Mouse (Mus musculus) frontal cortex, postnatal 10 days (tissue): Measurements from ENCODE around the gene Psd.

Experiments
- DNase-seq, 2 experiments: peaks; one replicate each; pipeline ENCODE4 v3.0.0; 2022; ENCODE audit warnings: low spot score in 2 of 2, mixed read lengths in 1 of 2

Gene Psd

DNA sequence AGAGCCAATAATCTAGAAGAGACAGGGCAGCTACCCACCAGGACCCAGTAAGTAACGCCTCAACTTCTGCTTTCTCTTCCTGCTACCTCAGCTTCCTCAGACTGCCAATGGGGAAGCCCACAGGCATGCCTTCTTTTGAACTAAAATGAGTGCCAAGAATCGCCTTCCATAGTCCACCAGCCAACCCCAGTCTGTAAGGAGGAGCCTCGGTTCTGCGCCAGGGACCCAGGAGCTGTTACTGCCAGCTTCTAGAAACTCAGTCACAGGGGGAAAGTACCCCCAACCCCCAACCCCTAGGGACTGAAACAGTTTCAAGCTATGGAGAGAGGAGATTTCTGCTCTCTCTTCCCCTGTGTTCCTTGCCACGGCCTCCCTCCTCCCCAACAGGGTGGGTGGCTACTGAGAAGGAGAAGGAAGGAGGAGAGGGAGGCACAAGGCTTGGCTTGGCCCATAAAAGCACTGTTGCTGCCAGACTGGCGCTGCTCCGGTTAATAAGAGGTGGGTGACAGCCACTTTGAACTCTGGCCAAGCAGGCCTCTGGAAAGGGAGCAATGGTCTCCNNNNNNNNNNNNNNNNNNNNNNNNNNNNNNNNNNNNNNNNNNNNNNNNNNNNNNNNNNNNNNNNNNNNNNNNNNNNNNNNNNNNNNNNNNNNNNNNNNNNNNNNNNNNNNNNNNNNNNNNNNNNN, 12.5 kb upstream of the Psd start:
- DNase-seq, result peak in 1 of 2 experiments; percentile 43

DNA sequence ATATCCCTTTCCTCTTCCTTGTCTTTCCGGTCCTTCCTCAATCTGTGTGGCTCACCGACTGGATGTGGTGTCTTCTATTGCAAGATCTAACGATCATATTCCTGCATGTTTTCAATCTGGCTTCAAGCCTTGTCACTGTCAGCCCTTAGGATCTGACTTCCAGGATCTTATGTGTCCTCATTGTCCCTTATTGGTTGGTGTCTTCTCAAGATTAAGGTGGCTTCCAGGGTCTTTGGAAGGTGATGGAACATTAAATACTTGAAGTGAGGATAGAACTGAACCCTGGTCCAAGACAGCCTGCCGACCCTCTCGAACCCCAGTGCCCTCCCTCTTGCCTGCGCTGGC, 12.0 kb upstream of the Psd start:
- no peak for DNase-seq

DNA sequence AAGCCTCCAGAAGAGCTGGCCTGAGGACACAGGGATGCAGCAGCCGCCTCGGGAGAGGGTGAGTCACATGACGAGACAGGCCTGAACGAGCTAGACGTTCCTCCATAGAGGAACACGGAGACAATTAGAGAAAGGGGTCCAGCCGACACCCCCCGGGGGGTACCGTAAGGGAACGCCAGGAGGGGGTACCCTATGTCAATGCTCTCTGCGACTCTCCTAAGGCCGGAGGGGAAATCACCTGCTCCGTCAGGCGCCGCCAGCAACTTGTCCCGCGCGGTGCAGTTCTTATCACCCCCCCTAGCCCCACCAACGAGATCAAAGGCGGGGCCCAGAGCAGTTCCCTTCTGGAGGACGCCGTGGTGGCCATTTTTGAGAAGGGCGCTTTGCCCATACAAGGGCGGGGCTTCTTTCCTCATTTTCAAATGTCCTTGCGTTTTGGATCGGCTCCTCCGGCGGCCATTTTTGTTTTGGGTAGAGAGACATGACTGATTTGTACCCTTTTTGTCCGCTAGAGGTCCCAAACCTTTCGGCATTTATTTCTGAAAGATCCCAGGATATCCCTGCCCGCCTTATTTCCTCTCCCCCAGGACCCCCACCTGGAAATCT, 11.5 kb upstream of the Psd start, which contains the start of gene Cuedc2:
TSS of gene Cuedc2 (minus strand) at position 372 of the 606 bp plus-strand sequence.
- DNase-seq, result peak; percentile 94 to 96

DNA sequence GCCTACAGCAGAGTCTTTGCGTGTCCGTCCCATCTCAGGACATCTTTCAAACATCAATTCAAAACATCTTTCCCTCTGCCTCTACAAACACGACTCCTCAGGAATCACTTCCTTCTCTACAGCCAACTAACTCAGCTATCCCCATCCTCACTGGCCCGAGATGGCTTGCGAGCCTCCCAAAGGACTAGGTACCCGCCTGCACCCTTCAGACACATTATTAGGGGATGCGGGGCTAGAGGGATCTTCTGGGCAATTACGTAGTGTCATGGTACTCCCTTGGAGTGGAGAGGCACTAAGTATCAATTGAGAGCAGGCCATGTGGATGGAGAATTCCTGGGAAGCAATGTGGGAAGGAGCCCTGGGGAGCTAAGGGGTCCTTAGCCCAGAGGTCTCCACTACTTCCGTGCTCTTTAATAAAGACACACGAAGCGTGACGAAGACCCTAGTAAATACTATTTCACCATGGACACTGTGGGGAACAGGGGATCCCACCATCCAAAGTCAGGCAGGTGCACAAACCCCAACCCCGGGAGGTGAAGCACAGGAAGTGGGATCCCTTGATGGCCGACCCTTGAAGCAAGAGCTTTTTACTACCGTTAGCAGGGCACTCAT, 10.9 kb upstream of the Psd start:
- no peak for DNase-seq

DNA sequence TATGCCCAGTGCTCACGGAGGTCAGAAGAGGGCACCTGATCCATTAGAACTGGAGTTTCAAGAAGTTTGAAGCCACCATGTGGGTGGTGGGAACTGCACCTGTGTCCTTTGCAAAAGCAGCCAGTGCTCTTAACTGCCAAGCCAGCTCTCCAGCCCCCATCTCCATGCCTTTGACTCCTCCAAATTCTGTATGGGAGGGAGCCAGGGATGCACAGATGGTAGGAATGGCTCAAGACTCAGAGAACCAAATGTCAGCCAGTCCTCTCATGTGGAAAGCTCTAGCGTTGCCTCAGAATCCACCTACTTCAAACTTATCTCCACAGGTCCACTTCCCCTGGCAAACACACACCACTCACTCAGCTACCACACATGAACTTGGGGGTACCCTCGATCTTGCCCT, 7.0 kb upstream of the Psd start:
- DNase-seq, result no peak

DNA sequence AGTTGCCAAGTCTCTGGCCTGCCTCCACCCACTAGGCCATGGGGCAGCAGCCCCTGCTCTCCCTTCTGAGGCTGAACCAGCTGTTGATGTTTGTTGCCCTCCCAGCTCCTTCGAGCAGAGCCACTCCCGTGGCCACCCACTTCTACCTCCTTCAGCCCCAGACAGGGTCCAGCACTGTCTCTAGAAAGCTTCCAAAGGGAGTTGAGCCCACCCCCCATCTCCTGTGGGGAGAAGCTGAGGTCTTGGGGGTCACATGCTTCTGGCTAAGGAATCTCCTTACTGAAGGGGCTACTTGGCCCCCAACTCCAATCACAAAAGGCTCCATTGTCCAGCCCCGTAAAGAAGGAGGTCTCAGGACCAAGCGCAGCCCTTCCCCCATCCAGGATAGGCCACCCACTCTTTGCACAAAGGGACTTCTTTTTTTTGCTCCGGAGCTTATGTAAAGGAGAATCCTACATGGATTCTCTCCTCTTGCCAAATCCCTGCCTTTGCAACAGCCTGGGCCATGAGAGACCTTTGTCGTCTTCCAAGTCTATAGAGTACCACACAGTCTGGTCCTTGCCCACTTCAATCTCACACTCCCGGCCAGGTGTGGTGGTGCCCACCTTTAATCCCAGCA, 5.9 kb upstream of the Psd start:
- DNase-seq, result no peak

DNA sequence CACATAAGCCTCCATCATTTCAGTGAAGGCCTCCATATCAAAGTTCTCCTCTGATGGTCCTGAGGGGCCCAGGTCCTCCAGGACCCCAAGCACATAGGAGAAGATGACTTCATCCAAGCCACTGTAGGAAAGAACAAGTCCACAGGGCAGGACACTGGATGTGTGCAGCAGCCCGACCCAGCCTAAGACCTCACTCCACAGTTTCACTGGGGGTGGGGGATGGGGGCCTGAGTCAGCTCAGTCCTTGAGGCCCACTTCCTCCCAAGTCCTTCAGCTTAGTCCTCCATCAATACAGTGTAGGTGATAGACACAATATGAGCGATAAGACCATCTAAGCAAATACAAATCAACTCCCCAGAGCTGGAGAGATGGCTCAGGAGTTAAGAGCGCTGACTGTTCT, 5.0 kb upstream of the Psd start:
- no peak for DNase-seq

DNA sequence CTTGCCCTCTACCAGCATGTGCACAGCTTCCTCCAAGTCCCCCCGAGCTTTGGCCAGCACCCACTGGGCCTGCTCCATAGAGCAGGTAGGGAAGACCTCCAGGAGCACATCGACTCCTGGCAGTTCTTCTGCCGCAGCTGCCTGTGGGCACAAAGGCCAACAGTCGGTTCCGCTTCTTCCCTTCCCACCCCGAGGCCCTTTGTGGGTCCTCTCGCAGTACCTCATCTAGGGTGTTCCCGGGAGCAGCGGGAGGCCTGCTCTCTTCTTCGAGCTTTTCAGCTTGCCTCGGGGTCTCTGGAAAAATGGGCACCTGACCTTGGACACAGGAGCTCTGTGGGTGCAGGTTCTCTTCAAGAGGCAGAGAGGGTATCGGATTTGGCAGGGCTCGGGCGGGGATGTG, 4.4 kb upstream of the Psd start:
- no peak for DNase-seq

DNA sequence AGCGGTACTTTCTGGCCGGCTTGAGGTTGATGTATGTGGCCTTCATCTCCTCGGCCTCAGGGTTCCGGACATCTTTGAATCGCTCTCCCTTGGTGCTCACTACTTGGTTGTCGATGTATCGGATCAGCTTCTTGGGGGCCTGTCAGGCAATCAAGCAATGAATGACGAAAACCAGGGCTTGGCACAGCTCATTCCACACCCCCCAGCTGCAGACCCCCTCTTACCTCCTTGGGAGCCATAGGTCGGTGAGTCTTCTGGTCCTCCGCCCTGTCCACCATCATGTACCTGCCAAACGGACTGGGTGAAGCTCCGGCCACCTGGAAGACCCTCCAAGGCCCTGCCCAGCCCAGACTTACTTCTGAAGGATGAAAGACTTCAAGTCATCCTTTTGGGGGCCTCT, 3.7 kb upstream of the Psd start:
- DNase-seq, result no peak

DNA sequence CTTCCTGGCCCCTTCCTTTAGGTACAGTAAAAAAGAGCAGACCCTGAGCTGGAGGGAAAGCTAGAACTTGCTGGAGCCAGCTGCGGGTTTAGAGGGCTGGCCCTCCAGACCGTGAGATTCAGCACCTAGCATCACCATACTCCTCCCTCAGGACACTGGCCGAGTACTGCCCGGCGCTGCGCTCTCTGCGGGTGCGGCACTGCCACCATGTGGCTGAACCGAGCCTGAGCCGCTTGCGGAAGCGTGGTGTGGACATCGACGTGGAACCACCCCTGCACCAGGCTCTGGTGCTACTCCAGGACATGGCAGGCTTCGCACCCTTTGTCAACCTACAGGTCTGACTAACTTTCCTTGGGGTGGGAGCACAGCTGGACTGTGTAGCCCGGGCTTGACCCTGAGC, 3.0 kb upstream of the Psd start:
- DNase-seq, result peak in 1 of 2 experiments; percentile 78

DNA sequence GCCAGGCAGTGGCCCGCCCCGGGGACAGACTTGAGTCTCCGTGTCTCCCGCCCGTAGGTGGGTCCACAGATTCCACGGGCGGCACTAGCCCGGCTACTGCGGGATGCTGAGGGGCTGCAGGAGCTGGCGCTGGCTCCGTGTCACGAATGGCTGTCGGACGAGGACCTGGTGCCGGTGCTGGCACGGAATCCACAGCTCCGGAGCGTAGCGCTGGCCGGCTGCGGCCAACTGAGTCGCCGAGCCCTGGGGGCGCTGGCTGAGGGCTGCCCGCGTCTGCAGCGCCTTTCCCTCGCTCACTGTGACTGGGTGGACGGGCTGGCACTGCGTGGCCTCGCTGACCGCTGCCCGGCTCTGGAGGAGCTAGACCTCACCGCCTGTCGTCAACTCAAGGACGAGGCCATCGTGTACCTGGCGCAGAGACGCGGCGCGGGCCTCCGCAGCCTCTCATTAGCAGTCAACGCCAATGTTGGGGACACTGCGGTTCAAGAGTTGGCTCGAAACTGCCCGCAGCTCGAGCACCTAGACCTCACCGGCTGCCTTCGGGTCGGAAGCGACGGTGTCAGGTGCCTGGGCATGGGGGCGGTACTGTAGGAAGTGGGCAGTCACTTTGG, 2.2 kb upstream of the Psd start:
- DNase-seq, result no peak

DNA sequence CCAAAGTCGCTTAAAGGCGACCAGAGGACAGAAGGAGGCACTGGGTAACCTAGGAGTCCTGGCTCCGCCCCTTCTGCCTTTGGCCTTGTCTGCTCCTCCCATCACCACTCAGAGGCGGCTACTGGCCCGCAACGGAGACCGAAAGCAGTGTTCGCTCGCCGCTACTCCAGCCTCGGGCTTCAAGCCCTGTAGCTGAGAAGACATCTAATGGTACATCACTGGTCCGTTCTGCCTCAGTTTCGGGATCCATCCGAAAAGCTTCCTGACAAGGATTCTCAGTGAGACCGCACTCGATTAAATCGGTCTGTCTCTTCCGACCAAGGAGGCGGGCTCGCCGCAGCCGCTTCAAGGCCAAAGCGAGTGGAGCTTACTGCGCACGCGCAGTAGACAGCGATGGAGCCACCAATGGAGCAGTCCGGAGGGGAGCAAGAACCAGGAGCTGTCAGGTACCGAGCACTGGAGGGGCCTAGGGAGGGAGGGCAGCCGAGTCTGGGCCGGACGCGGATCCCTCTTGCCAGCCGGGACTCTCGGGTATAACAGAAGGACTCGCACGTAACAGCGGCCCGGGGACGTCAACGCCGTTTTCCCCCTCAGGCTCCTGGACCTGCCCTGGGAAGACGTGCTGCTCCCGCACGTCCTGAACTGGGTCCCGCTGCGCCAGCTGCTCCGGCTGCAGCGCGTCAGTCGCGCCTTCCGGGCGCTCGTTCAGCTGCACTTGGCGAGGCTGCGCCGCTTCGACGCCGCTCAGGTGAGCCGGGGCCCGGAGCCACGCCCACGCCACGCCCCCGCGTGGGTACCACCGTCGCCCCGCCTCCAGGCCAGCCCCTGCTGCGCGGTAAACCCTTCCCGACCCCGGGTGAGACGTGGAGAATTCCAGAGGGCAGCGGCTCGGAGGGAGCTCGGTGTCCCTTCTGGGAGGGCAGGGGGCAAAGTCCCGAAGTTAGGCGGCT, 1.4 kb upstream of the Psd start, which contains the start of gene Fbxl15:
TSS of gene Fbxl15 (plus strand) at position 104 of the 950 bp plus-strand sequence.
- DNase-seq, result peak; percentile 95 to 96

DNA sequence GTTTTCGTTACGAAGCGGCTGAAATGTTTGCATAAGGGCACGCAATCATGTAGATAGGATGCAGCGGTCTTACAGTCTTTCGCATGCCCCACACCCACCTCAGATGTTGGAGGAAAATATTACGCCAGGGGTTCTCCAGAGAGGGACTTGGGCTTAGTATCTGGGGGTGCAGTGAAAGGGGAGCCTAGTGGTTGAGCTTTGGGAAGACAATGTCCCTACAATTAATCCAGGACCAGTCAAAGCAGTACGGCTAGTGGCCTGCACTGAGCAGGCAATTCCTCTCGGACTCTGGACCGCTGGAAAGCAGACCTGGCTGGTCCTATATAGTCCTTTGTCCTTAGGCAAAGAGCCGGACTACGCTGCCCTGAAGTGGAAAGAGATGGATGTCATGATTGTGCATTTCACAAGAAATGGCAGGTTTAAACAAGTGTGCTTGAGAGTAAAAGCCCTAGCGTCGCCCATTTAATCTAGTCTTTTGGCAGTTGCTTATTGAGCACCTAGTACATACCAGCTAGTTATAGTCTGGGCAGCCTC, 642 bp upstream of the Psd start:
- DNase-seq, result no peak

DNA sequence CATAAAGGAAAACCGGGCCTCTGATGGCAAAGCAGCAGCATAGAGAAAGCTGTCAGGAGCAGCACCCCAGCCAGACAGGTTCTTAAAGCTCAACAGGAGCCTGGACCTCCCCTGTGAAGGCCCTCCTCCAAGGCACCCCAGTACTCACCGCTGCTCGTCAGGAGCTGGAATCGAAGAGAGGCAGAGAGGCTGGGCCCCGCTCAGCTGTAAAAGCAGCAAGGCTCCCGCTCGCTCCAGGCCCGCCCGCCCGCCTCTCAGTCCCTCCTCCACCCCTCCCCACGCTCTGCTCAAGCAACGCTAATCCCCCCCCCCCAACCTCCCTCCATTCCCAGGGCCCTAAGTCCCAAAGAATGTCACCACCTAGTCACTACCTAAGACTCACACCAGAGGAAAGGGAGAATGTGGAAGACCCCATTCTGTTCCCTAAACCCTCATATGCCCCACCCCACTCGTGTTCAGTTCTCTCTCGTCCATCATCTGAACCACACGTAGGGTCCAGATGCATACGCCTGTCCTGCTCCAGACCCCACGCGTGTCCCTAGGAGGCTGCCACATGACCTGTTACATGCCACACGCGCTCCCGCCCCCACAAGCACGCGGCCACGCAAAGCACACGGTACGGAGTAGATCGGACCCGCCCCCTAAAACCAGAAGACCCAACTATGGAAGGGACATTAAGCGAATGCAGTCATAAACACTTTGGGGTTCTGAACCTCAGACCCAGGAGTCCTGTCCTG, 769 bp downstream of the Psd start:
- DNase-seq, result peak in 1 of 2 experiments; percentile 46

DNA sequence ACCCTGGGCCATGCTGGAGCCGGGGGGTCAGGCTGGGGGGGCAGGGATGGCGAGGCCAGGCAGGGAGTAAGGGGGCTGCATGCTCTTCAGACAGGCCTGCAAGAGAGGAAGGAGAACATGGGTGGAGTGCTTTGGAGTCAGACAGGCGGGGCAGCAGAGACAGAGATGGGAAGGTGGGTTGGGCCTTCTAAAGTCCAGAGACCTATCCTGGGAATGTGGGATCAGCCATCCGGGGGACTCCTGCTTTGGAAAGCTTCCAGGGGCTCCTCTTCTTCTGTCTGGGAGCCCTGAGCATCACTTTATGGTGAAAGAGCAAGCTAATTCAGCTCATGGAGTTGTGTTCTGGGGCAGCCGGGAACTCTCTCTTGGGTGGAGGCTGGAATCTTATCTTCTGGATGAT, 2.0 kb downstream of the Psd start:
- DNase-seq, result no peak

DNA sequence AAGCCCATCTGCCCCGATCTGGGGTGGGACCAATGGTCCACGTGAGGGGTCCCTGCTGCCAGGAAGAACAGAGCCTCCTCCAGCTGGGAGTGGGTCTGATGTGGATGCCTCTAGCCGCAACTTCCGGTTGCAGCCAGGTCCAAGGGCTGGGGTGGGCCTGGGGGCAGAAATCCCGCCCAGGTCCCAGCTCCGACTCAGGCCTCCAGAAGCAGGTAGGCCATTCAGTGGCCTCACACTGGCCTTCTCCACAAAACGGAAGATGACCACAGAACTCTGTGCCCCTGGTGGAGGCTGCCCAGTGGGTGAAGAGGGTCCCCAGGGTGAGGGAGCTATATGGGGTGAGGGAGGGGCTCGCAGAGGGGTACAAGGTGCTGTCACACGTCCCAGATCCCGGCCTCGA, 2.6 kb downstream of the Psd start:
- peak in 1 of 2 experiments; percentile 14 for DNase-seq

DNA sequence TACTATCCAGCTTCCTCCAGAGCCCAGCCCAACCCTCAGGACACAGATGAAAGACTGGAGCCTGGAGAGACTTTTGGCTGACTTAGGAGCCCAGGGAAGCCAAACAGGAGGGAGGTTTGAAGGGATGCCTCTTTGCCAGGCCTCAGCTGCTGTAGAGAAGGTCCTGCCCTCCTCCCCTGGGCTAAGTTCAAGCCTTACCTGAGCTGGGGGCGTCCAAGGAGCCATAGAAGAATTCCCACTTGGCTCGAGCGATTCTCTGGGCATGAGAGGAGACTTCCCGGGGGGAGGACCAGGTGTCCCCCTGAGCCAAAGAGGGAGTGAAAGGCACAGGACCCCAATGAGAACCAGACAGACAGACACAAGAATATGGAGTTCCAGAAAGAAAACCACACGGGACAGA, 3.2 kb downstream of the Psd start:
- peak in 1 of 2 experiments; percentile 5 for DNase-seq

DNA sequence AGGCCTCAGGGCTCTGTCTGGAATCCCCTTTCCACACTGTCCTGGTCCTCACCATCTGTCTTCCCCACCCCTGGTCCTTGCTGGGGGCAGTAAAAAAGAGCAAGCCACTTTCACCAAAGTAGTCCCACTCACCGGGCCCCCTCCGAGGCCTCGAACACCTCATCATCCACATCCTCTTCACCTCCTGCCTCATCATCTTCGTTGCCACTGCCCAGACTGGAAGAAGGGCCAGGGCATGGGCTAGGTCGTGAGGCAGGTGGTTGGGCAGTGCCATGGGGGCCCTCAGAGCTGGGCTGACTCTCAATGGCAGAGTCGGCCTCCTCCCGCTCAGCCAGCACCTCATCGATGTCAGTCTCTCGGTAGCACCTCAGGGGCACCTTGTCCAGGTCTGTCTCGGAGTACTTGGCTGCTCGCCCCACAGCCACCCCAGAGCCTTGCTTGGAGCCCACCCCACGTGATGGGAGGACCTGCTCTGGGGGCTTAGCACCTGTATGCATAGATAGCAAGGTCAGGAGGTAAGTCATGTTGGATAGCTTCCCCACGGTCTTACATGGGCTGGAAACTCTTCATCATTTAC, 3.9 kb downstream of the Psd start:
- DNase-seq, result peak in 1 of 2 experiments; percentile 34

DNA sequence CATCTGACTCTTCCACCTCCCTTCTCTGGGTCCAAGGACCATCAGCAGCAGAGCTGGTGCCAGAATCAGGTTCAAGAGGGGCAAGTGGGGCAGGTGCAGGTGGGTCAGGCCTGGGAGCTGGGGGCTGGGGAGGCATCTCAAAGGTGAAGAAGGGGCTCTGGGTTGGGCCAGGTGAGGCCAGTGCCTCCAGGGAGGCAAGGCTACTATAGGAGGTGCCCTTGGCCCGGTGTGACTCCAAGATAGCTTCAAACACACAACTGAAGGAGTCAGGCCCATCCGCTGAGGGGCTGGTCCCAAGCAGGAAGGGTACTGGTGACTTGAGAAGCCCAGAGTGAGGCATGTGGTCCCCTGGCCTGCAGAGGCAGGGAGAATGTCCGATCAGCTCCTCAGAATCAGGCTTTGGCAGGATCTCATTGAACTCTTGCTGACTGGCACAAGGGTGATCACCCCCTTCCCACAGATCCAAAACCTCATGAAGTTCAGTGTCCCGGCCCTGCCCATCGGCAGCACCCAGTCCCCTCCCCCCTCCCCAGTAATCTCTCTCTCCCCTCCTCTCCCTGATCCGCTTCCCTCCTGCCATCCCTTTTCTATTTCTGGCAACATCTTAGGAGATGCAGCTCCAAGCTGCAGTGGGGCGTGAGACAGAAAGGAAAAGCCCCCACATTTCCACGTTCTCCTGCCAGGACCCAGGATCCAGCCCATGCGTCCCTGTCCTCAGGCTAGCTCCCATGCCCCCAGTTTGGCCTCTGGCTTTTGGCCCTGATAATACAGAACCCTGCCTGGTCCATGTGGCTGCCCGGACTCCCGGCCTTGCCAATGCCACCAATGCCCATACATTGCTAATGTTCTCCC, 4.6 kb downstream of the Psd start:
- peak in 1 of 2 experiments; percentile 30 for DNase-seq
